Mouse (Mus musculus) left cerebral cortex, postnatal 36 days (tissue): Measurements from ENCODE around the gene Nrp1. TPM values are rescaled to one million over a fixed set of nuclear protein-coding genes. Genes with fewer than 3 reads are reported as not detected.

Experiments
- DNase-seq, 2 experiments: peaks; one replicate each; pipeline ENCODE4 v3.0.0; 2021 to 2022; ENCODE audit warnings: low spot score in 2 of 2, mixed read lengths in 1 of 2
- intact Hi-C: fragments of 180-260 bp; cut with DNase I; formaldehyde crosslinking; loops from one replicate; pipeline ENCODE4 v1.15.1; 2025
- total RNA-seq, 2 experiments: library from RNA; stranded (reverse); gene quantifications; 2 replicates each; pipeline ENCODE4 v1.2.3; 2021

Nrp1 gene
- 10 to 100 TPM; 25.1 to 25.3 TPM for total RNA-seq

GRCm38 (mm10) chr8:128358406-128358755 lies at the start of gene Nrp1:
Nrp1 (plus strand) TSS chr8:128358604.
- intact Hi-C loops = loop anchor here (2.0 to 5.0 kb wide), 4 partner anchors 326 to 1168 kb away; no protein-coding TSS in a partner anchor
- peak in 1 of 2 experiments; percentile 63 for DNase-seq

GRCm38 (mm10) chr8:128320797-128321196 lies 37.6 kb upstream of the Nrp1 start:
- intact Hi-C loops = no loop called here
- DNase-seq = no peak

DNA sequence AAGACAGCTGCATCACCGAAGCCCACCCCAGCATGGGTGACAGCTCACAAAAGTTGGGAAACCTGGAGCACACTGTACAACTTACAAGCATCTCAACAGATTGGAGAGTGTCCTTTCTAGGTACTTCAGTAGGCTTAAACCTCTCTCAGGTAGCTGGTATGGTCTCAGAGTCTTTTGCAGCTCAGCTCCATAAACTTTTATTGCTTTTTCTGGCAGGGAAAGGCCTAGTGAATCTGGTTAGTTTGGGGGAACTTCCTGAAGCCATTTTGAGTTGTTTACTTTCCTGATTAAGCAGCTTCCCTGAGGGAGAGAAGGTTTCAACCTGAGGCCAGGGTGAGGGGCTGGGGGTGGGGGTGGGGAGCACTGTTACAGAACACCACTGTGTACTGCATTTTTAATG lies 31.1 kb upstream of the Nrp1 start:
- DNase-seq = no peak
- intact Hi-C loops = no loop called here

GRCm38 (mm10) chr8:128327922-128328321 lies 30.5 kb upstream of the Nrp1 start:
- intact Hi-C loops = no loop called here
- no peak for DNase-seq

DNA sequence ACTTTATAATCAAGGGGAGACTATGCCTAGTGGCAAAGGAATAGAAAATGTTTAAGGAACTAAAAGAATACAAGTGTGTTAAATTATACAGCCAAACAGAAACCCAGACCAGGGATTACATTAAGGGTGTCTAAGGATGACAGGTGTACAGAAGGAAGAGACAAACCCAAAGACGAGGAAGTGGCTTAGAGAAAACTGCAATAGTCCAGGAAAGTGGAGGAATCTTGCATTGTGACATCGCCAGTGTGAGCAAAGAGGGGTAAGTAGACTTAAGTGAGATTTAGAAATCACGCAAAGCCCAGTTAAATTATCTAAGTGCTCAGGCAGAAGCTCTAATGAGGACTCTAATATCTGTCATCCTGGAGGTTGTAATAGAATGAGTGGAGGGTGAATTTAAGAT lies 28.9 kb upstream of the Nrp1 start:
- intact Hi-C loops = no loop called here
- no peak for DNase-seq

DNA sequence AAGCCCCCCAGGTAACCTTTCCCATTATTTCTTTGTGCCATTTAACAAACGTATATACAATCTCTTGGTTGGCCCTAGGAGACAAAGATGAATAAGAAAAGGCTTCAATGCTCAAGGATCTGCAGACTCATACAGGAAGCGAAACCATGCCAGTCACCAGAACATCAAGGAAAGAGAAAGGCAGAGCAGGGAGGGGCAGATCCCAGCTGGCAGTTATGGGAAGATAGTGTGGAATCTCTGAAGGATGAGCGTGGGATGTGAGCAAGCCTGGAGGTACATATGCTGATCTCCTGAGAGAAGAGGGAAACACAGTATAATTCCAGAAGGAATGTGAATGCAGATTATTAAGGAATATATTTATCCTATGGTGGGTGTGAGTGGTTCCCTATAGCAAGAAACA lies 22.4 kb upstream of the Nrp1 start:
- intact Hi-C loops = no loop called here
- no peak for DNase-seq

GRCm38 (mm10) chr8:128338951-128339350 lies 19.5 kb upstream of the Nrp1 start:
- no peak for DNase-seq
- intact Hi-C loops = no loop called here

DNA sequence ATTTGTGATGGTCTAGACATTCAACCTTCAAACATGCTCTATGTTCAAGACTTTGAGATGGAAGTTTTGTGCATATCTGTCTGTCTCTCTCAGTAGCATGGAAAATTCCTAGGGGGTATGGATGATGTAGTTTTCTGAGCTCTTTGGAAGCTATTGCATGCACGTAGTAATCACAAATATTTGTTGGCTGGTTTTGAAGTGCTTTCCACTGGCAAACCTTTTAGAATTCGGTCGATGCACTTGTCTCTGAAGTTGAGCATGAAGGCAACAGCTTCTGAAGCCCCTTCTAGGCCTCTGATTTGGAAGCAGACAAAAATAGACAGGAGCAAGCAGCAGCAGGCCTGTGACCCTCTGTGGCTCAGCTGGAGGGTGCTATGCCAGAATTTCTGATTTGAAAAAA lies 18.9 kb upstream of the Nrp1 start:
- DNase-seq = no peak
- intact Hi-C loops = no loop called here

GRCm38 (mm10) chr8:128350405-128350804 lies 8.0 kb upstream of the Nrp1 start:
- intact Hi-C loops = no loop called here
- no peak for DNase-seq

DNA sequence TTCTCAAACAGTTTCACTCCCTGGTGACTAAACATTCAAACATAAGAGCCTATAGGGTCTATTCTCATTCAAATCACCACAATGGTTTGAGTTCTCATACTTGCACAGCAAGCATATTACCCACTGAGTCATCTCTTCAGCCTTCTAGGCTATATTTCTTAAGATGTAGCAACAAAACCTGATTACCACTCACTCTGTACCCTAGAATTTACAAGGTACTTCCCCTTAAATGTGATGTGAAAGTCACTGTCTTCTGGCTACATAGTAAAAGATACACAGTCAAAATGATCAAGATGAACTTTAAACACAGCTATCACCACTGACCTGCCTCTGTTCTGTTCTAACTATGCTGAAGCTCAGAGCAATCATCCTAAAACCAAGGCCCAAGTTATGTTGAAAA lies 7.2 kb upstream of the Nrp1 start:
- intact Hi-C loops = no loop called here
- DNase-seq = no peak

GRCm38 (mm10) chr8:128352821-128353220 lies 5.6 kb upstream of the Nrp1 start:
- intact Hi-C loops = no loop called here
- DNase-seq = no peak

- intact Hi-C loops = no loop called here
- DNase-seq = no peak
These were observed 4.4 kb upstream of the Nrp1 start for GRCm38 (mm10) chr8:128353999-128354398.

DNA sequence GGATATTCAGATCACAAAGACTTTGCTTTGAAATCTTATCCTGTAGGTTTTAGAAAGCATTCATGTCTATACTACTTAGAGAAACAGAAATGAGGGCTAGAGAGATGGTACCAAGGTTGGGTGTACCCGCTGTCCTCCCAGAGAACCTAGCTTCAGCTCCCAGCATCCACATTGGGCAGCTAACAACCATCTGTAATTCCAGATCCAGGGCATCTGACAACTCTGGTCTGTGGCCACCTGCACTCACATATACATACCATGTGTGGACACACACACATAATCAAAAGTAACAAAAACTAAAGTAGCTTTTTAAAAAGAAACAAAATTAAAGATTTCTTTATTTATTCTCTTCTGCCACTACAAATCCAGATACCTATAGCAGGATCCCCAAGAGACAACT lies 3.3 kb upstream of the Nrp1 start:
- DNase-seq = no peak
- intact Hi-C loops = loop anchor here (5.0 kb wide), 3 partner anchors 323 to 918 kb away; no protein-coding TSS in a partner anchor

GRCm38 (mm10) chr8:128356170-128356569 lies 2.2 kb upstream of the Nrp1 start:
- no peak for DNase-seq
- intact Hi-C loops = loop anchor here (5.0 kb wide), 3 partner anchors 324 to 919 kb away; no protein-coding TSS in a partner anchor

- peak; percentile 59 to 67 for DNase-seq
- intact Hi-C loops = loop anchor here (5.0 kb wide), 3 partner anchors 325 to 920 kb away; no protein-coding TSS in a partner anchor
These were observed 1.4 kb upstream of the Nrp1 start for GRCm38 (mm10) chr8:128356796-128357539.

- DNase-seq = peak; percentile 72 to 76
- intact Hi-C loops = loop anchor here (2.0 to 5.0 kb wide), 4 partner anchors 325 to 1167 kb away; no protein-coding TSS in a partner anchor
These were observed 631 bp upstream of the Nrp1 start for GRCm38 (mm10) chr8:128357540-128358405.

GRCm38 (mm10) chr8:128358756-128359520 lies 534 bp downstream of the Nrp1 start:
- peak; percentile 59 to 65 for DNase-seq
- intact Hi-C loops = loop anchor here (2.0 to 5.0 kb wide), 4 partner anchors 327 to 1168 kb away; no protein-coding TSS in a partner anchor

DNA sequence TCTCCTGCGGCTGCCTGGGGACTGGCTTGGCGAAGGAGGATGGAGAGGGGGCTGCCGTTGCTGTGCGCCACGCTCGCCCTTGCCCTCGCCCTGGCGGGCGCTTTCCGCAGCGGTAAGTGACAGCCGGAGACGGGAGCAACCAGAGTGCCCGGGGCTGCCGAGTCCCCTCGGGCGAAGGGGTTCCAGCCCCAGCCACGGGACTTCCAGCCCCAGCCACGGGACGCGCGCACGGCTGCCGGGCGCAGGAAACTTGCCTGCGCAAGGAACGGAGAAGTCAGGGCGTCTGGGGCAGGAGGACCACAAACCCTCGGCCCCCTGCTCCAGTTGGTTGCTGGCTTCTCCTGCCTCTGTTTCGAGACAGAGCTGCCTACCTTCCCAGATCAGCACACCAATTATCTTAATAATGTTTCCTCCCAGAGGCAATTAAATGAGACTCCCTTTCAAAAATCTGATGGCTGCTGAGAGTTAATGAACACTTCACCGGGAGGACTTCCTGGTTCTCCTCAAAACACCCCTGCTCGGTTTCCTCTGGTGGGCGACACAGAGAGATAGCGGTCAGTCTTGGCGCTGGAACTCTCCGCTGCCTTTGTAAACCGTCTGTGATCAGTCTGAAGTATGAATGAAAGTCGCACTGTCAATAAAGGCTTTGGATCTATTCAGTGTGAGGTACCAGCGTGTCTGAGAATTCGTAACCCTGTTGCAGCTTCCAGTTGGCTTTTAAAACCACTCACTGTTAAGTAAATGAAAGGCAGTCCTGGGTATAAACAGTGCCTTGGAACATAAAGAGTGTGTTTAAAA lies 1.3 kb downstream of the Nrp1 start:
- DNase-seq = peak; percentile 55 to 64
- intact Hi-C loops = loop anchor here (2.0 to 10.0 kb wide), 6 partner anchors 133 to 1169 kb away; no protein-coding TSS in a partner anchor

- intact Hi-C loops = loop anchor here (5.0 to 10.0 kb wide), 2 partner anchors 131 to 1027 kb away; no protein-coding TSS in a partner anchor
- DNase-seq = no peak
These were observed 3.0 kb downstream of the Nrp1 start for GRCm38 (mm10) chr8:128361343-128361870.
